Mouse (Mus musculus) spleen, adult 12 weeks (tissue): Measurements from ENCODE around the gene Xirp1.

ENCODE experiments used
- DNase-seq: peaks from one replicate; pipeline ENCODE4 v3.0.0; 2022; ENCODE audit warnings: low spot score

Xirp1 gene

DNA sequence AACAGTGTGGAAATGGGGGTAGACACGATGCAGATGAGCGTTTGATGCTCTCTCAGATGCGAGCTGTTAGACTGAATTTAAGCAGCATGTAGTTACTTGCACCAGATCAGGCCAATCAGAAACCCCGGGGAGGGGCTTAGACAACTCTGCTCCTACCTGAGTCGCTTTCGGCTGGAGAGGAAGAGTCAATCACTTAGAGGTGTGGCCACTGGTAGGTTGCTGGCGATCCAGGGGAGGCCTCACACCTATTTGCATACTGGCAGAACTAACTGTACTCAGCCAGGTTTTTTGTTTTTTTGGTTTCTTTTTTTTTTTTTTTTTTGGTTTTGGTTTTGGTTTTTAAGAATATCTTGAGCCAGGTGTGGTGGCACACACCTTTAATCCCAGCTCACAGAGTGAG is 35.1 kb downstream of the Xirp1 start:
- DNase-seq: no peak

GRCm38 (mm10) chr9:119985881-119986574 is 37.4 kb downstream of the Xirp1 start:
- DNase-seq: no peak

GRCm38 (mm10) chr9:119984536-119985011 is 38.8 kb downstream of the Xirp1 start, which contains the start of gene Csrnp1:
Gene Csrnp1 (minus strand): TSS chr9:119984658.
- no peak for DNase-seq

DNA sequence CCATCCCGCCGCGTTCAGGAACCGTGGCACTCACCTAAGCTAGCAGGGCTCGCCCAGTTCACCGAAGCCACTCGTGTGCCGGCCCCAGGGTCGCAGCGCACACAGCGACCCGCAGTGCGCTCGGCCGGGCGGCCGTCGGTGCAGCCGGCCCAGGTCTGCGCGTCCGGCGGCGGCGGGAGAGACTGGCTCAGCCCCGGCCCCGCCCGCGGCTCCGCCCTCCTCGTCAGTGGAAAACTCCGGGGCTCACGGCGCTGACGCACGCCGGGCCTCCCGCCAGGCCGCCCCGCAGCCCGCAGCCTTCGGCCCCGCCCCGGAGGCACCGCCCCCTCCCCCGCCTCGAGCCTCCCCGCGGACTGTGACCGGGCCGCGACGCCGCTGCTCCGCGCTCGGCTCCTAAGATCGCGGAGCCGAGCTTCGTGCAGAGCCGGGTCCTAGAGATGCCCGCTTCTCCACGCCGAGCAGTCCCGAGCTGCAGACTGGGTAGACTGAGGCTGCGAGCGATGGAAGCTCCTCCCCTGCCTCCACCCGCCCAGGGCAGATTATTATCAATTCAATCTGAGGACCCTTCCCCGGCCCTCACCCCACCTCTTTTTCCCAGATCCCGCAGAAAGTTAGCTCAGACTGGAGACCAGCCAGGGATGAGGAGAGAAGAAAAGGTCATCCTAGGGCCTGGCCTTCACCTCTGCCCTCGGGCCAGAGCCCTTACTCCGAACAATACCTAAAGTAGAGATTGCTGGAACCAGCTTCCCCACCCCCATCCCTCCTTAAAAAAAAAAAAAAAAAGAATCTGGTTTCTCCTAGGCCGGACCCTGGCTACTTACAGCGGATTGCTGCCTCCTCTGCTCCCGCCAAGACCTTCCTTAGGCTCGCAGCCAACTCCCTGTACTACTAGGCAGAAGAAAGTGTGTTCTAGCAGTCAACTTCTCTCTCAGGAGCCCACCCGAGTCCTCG is 39.5 kb downstream of the Xirp1 start:
- peak; percentile 72 for DNase-seq

GRCm38 (mm10) chr9:119982956-119983551 is 40.3 kb downstream of the Xirp1 start:
- peak; percentile 42 for DNase-seq

- peak; percentile 50 for DNase-seq
Measured at GRCm38 (mm10) chr9:119982241-119982811, 41.1 kb downstream of the Xirp1 start.

GRCm38 (mm10) chr9:119981183-119982179 is 41.9 kb downstream of the Xirp1 start:
- peak; percentile 39 for DNase-seq

DNA sequence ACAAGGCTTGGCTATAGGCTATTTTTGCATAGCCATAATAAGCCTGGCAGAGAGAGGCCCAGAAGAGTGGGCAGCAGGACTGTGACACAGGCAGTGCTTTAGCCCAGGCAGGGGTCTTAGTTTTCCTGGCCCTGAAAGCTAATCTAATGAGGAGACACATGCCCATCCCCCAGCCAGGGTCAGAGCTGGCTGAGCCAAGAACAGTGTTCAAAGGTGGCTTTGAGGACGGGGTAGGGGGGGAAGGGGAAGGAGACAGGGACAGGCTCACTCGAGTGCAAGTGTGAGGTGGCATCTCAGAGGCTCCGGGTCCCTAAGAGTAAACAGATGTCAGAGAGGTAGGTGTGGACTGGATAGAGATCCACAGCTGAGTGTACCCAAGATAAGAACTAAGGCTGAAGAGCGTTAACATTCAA is 42.6 kb downstream of the Xirp1 start:
- DNase-seq: no peak

DNA sequence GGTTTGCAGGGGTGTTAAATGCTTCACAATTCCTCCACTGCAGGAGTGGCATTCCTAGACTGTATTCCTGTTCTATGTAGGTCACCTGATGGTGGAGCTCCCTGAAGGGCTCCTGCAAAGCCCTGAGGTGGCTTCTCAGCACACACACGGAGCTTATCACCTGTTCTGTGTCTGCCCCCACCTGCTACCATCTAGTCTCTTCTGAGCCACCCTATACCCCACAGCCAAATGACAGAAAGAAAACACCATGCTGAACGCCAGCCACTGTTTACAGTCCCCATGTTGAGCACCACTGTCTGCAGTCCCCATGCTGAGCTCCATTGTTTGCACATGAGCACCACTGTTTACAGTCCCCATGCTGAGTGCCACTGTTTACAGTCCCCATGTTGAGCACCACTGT is 43.6 kb downstream of the Xirp1 start:
- DNase-seq: no peak

DNA sequence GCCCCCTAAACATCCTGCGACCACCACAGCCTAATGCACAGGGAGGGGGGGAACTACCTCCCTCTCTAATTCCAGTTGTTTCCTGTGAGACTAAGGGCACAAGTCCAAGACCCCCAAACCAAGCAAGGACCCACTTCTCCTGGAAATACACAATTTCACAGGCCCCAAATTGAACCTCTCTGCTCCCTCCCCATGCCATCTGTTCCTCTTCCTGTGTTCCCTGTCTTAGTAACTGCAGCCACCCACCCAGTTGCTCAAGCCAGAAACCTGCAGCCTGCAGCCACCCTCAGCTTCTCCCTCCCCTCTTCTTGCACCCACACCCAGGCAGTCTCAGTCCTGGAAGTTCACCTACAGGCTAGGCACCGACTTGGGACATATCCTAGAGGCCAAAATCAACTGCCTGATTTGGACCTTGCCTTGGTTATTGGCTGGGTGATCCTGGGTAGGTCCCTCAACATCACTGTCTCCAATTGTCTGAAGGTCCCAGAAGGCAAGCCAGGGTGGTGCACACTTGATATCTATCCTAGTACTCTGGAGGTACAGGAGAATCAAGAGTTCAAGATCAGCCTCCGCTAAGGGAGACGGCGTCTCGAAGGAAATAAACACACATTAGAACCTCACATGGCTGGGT is 44.5 kb downstream of the Xirp1 start:
- no peak for DNase-seq

- peak; percentile 29 for DNase-seq
Measured at GRCm38 (mm10) chr9:119978151-119978810, 45.1 kb downstream of the Xirp1 start.

- no peak for DNase-seq
Measured at GRCm38 (mm10) chr9:119977557-119978060, 45.8 kb downstream of the Xirp1 start.

- DNase-seq: no peak
Measured at GRCm38 (mm10) chr9:119976704-119977556, 46.5 kb downstream of the Xirp1 start.

DNA sequence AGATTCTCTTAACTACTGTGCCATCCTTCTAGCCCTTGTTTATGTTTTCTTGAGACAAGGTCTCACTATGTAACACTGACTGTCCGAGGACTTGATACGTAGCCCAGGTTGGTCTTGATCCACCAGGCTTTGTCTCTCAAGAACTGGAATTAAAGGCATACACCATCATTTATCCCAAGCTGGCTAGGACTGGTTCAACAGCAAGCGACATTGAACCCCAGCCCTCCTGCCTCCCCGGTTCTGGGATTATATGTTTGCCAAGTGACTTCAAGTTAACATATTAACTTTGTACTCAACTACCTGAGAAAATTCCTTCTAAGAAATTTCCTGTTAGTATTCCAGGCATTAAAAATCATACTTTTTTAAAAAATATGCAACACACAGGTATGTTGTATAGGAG is 48.1 kb downstream of the Xirp1 start:
- DNase-seq: no peak

GRCm38 (mm10) chr9:119974609-119975008 is 48.8 kb downstream of the Xirp1 start:
- DNase-seq: no peak

GRCm38 (mm10) chr9:119973869-119974520 is 49.4 kb downstream of the Xirp1 start:
- DNase-seq: no peak

DNA sequence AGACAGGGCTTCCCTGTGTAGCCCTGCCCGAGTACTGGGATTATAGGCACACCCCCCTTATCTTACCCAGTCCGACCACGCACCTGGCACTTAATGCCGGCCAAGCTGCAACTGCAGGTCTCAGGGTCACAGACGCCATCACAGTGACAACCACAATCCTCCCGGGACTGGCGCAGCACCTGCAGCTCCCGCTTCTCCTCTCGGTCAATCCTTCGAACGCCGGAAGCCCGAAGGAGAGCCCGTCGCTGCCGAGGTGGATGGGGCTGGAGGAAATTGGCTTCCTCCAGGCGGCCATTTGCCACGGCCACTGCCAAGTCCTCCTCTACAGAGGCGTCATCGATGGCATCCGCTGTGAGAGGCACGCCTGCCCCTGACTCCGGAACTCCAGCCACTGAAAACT is 50.1 kb downstream of the Xirp1 start:
- DNase-seq: no peak

DNA sequence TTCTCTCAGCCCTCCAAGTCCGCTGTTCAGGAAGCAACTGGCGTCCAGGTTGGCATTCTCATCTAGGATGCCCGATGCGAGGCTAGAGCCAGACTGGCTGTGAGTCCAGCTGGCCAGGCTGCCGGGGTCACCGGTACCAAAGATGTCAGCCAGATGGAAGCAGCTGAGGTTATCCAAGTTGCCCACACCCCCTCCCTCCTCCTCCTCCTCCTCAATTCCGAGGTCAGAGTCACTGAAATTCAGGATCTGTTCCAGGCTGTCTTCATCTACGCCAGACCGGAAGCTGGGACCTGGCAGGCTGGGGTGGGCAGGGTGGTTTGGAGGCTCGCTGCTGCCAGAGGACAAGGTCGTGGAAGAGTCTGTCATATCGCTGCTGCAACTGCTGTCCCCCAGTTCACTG is 50.8 kb downstream of the Xirp1 start:
- no peak for DNase-seq
